ENCODE assay signal across 23 mouse cellular contexts in the genomic region with DNA sequence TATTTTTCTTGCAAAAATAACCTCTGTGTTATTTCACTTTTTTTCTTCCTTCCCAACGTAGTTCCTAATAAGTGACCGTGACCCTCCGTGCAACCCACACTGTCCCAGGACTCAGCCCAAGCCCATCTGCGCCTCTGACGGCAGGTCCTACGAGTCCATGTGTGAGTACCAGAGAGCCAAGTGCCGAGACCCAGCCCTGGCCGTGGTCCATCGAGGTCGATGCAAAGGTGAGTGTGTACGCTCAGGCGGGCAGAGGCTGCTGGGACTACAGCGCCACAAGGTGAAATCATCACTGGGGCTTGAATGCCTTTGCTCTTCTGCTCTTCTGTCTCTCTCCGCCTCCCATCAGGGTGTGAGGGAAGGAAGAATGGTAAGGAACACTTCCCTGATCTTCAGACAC.
"Had no signal": no experiment of that assay in that cellular context is flagged by ENCODE, and none has a peak within 500 bp of the region (broad histone marks: within the 10 kb centered on the region; RNA-seq: fewer than 3 reads in every experiment).

No protein-coding gene starts in this region.

- H3K4me1 ChIP-seq: kidney, embryonic 15.5 days had no signal

- H3K27ac ChIP-seq: kidney, embryonic 15.5 days; left cerebral cortex, adult 2 months; limb, embryonic 10.5 days; limb, embryonic 13.5 days; liver, embryonic 13.5 days; macrophage; neural tube, embryonic 12.5 days; neural tube, embryonic 15.5 days; stomach, postnatal 0 days had no signal

- H3K9ac ChIP-seq: kidney, embryonic 15.5 days; limb, embryonic 13.5 days; liver, embryonic 13.5 days; lung, embryonic 14.5 days; neural tube, embryonic 12.5 days; neural tube, embryonic 15.5 days had no signal

- H3K9me3 ChIP-seq: kidney, embryonic 15.5 days; limb, embryonic 10.5 days; limb, embryonic 13.5 days; liver, embryonic 13.5 days; neural tube, embryonic 12.5 days; neural tube, embryonic 15.5 days had no signal

- H3K27me3 ChIP-seq: kidney, embryonic 15.5 days; limb, embryonic 13.5 days; liver, embryonic 13.5 days; neural tube, embryonic 12.5 days; neural tube, embryonic 15.5 days had no signal

- H3K4me3 ChIP-seq: kidney, embryonic 15.5 days; left cerebral cortex, adult 2 months; limb, embryonic 10.5 days; limb, embryonic 13.5 days; liver, embryonic 13.5 days; neural tube, embryonic 12.5 days; neural tube, embryonic 15.5 days had no signal

- DNase-seq: kidney, adult 11 months; kidney, adult 8-10 months; kidney, postnatal 10 days; kidney, postnatal 36 days; layer of hippocampus, postnatal 36 days; liver; liver, embryonic 13.5 days; lung, embryonic 14.5 days; midbrain, embryonic 14.5 days; right cerebral cortex, adult 18-20 months; right cerebral cortex, postnatal 14 days; right cerebral cortex, postnatal 4 days; thymus, adult 18-20 months; thymus, postnatal 36 days had no signal

- ATAC-seq: lung, postnatal 0 days had no signal

- H3K4me2 ChIP-seq: kidney, embryonic 15.5 days; limb, embryonic 13.5 days; liver, embryonic 13.5 days; lung, embryonic 14.5 days; neural tube, embryonic 12.5 days; neural tube, embryonic 15.5 days had no signal

- H3K36me3 ChIP-seq: kidney, embryonic 15.5 days; limb, embryonic 13.5 days; liver, embryonic 13.5 days; neural tube, embryonic 12.5 days; neural tube, embryonic 15.5 days had no signal
